Mouse (Mus musculus): ENCODE data around the gene B020004J07Rik. TPM values are rescaled to one million over a fixed set of nuclear protein-coding genes. Genes with fewer than 3 reads are reported as not detected.

The B020004J07Rik gene
- polyA plus RNA-seq (2014; fragmentation: Illumina TruSeq; extraction: RNeasy Lipid Tissue Mini Kit (QIAGEN cat#74804); ENCODE audit: low read depth, low replicate concordance): not detected

GRCm38 (mm10) chr4:101843923-101844322, at the start of gene B020004J07Rik:
Gene B020004J07Rik, minus strand, starts transcription at chr4:101844023.

Other genes with a start within 250 kb of the B020004J07Rik start
- gene Leprot, start 196.3 kb downstream of the B020004J07Rik start, polyA plus RNA-seq (2014; fragmentation: Illumina TruSeq; extraction: RNeasy Lipid Tissue Mini Kit (QIAGEN cat#74804); ENCODE audit: low read depth, low replicate concordance): 93.5 TPM
- gene Lepr, start 126.6 kb downstream of the B020004J07Rik start, polyA plus RNA-seq (2014; fragmentation: Illumina TruSeq; extraction: RNeasy Lipid Tissue Mini Kit (QIAGEN cat#74804); ENCODE audit: low read depth, low replicate concordance): 18.7 TPM
- not detected for gene C130073F10Rik, start 49.8 kb upstream of the B020004J07Rik start, polyA plus RNA-seq (2014; fragmentation: Illumina TruSeq; extraction: RNeasy Lipid Tissue Mini Kit (QIAGEN cat#74804); ENCODE audit: low read depth, low replicate concordance)
- gene Gm12800, start 65.1 kb upstream of the B020004J07Rik start, polyA plus RNA-seq (2014; fragmentation: Illumina TruSeq; extraction: RNeasy Lipid Tissue Mini Kit (QIAGEN cat#74804); ENCODE audit: low read depth, low replicate concordance): not detected
- not detected for gene Gm12794, start 96.4 kb upstream of the B020004J07Rik start, polyA plus RNA-seq (2014; fragmentation: Illumina TruSeq; extraction: RNeasy Lipid Tissue Mini Kit (QIAGEN cat#74804); ENCODE audit: low read depth, low replicate concordance)
- not detected for gene Gm12790, start 137.0 kb upstream of the B020004J07Rik start, polyA plus RNA-seq (2014; fragmentation: Illumina TruSeq; extraction: RNeasy Lipid Tissue Mini Kit (QIAGEN cat#74804); ENCODE audit: low read depth, low replicate concordance)
- not detected for gene Gm12789, start 142.6 kb upstream of the B020004J07Rik start, polyA plus RNA-seq (2014; fragmentation: Illumina TruSeq; extraction: RNeasy Lipid Tissue Mini Kit (QIAGEN cat#74804); ENCODE audit: low read depth, low replicate concordance)
- gene Pde4b, start 243.5 kb upstream of the B020004J07Rik start, polyA plus RNA-seq (2014; fragmentation: Illumina TruSeq; extraction: RNeasy Lipid Tissue Mini Kit (QIAGEN cat#74804); ENCODE audit: low read depth, low replicate concordance): 4.4 TPM